Mouse (Mus musculus) cerebellum, adult 2 months (tissue): ENCODE measurements at regions not wholly inside any gene's neighbourhood (a gene's known extent, or its start where the extent isn't known, plus 50 kb on each side); places are given as distances from the start of the nearest gene placed in this dataset.

Experiments used
- CTCF ChIP-seq: fragments of 200-500 bp; IDR thresholded peaks from 2 replicates; pipeline ENCODE4 v1.5.1; 2011; ENCODE audit warnings: low read depth, mild to moderate bottlenecking, control low read depth, low read length, moderate library complexity, borderline replicate concordance; ENCODE audit not compliant: insufficient read depth
- POLR2A ChIP-seq: fragments of 200-500 bp; IDR thresholded peaks from 2 replicates; pipeline ENCODE4 v1.6.1; 2011; ENCODE audit warnings: low read length, control low read depth, borderline replicate concordance; ENCODE audit not compliant: insufficient read depth

- TF ChIP-seq CTCF (no peak), POLR2A (no peak)
These were observed 75.4 kb upstream of the Klf12 start for GRCm38 (mm10) chr14:100359881-100360280.
